Mouse (Mus musculus) liver, adult 2 months (tissue): Measurements from ENCODE around the gene Nasp.

Experiments
- CTCF ChIP-seq: fragments of 200-500 bp; IDR thresholded peaks from 2 replicates; pipeline ENCODE4 v1.5.1; 2011; ENCODE audit warnings: low read depth, low read length, control low read depth
- POLR2A ChIP-seq: fragments of 200-500 bp; IDR thresholded peaks from 2 replicates; pipeline ENCODE4 v1.6.1; 2011; ENCODE audit warnings: low read length, control low read depth; ENCODE audit not compliant: insufficient read depth; ENCODE audit errors: extremely low read depth

DNA sequence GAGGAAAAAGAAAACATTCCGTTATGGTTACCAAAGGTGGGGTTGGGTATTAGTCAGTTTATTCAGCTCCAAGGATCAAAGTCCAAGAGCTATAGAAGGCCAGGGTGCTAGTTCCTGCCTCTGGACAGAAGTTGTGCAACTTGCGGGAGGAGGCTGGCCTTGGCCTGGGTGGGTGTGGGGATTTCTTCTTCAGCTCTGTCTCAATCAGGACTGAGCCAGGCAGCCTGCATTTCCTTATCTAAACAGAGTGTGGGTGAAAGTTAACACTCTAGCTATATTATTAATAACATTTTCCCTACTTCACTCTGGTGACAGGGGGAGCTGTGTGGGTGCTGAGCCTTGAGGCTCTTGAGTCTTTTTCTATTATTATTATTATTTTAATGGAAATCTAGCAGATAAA, 45.0 kb upstream of the Nasp start:
- TF ChIP-seq CTCF (no peak), POLR2A (no peak)
